Mouse (Mus musculus) erythroblast, adult 5-6 weeks (primary cell): ENCODE measurements around the gene Glis1. TPM values are rescaled to one million over a fixed set of nuclear protein-coding genes. Genes with fewer than 3 reads are reported as not detected.

Source experiments
- ATAC-seq: replicated peaks from 2 replicates; pipeline ENCODE4 v1.8.0; 2016; ENCODE audit warnings: moderate number of reproducible peaks, mild to moderate bottlenecking, moderate TSS enrichment, inconsistent platforms; ENCODE audit not compliant: poor library complexity, low FRiP score, severe bottlenecking
- total RNA-seq, 2 experiments: library from RNA; stranded (forward) in 1 of 2; stranded (reverse) in 1 of 2; fragments of 150-400 nt in 1 of 2; fragments of 200-764, 138-1000 nt in 1 of 2; gene quantifications; 2 replicates each; pipeline versions ENCODE4 v1.2.3 to v1.2.4; 2015 to 2017; ENCODE audit warnings: low replicate concordance in 2 of 2

Glis1 gene
- total RNA-seq (2015; ENCODE audit: low replicate concordance) (not detected in 2 replicates), total RNA-seq (2017; ENCODE audit: low replicate concordance) (not detected in 2 replicates)

GRCm38 (mm10) chr4:107434356-107435237 is at the start of gene Glis1:
TSS of gene Glis1 (plus strand) at chr4:107434591.
- no peak for ATAC-seq

GRCm38 (mm10) chr4:107387038-107387437 is 47.4 kb upstream of the Glis1 start:
- no peak for ATAC-seq

DNA sequence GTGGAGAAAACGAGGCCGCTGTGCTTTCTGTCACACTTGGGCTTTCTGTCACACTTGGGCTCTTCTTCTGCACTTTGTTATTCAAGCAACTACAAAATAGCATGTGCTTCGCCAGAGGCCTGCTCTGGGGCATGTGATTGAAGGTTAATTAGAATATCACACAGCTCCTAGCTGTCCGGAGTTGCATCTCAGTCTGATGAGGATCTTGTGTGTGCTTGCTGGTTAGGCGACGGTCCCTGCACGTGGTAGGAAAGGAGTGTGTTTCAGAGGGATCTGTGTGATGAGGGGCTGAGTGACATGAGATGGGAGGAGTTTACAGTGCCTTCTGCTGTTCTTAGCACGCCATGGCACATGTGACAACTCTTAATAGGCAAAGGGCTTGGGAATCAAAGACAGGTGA is 46.9 kb upstream of the Glis1 start:
- no peak for ATAC-seq

- ATAC-seq: no peak
These were observed 46.1 kb upstream of the Glis1 start for GRCm38 (mm10) chr4:107388291-107388690.

- no peak for ATAC-seq
These were observed 45.0 kb upstream of the Glis1 start for GRCm38 (mm10) chr4:107389345-107389744.

DNA sequence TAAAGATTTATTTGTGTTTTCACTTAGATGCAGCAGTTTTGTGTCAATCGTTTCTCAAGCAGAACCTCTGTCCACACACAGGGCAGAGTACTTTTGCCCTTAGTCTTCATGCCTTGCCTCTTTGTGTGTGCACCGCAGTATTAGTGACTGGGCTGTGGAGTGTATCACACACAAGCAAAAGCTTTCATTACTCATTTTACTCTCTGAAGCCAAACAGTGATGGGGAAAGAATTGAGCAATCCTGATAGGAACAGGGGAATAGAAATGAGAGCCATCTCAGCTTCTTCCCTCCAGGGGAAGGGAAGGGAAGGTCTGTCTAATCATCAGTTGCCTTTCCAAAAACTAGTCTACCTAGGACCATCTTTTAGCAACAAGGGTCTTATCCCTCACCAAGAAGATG is 40.6 kb upstream of the Glis1 start:
- ATAC-seq: no peak

DNA sequence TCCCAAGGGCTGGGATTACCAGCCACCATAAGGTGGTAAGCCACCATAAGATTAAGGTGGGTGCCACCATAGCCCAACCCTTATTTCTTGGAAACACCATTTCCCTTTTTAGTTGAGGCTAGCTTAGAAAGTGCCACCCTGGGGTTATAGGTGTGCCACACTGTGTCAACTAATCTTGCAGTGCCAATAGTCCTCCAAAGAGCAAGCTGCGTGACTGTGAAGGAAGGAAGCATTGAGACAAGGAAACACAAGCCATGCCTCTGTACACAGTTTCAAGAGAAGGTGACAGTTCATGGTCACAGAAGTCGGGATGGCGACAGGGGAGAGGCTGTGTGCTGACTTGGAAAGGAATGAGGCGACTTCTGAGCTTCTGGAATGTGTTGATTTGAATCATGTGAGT is 14.2 kb upstream of the Glis1 start:
- ATAC-seq: no peak

- no peak for ATAC-seq
These were observed 12.7 kb upstream of the Glis1 start for GRCm38 (mm10) chr4:107421711-107422110.

DNA sequence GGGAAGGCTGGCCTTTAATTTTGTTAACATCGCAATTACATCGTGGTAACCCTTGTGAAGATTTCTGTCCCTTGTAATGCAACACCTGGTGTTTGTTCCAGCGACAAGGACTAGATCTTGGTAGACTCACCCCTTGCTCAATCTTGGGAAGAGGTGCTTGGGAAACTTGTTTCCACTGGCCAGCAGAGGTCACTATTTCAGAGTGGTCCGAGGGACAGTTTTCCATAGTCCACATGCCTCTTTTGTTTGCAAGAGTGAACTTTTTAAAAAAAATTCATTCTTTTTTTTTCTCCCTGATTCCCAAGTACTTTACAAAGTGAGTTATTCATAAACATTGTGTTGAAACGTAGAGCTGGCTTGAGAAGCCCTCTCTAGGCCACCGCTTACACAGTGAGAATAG is 12.2 kb upstream of the Glis1 start:
- ATAC-seq: no peak

- ATAC-seq: no peak
These were observed 8.8 kb upstream of the Glis1 start for GRCm38 (mm10) chr4:107425616-107426015.

DNA sequence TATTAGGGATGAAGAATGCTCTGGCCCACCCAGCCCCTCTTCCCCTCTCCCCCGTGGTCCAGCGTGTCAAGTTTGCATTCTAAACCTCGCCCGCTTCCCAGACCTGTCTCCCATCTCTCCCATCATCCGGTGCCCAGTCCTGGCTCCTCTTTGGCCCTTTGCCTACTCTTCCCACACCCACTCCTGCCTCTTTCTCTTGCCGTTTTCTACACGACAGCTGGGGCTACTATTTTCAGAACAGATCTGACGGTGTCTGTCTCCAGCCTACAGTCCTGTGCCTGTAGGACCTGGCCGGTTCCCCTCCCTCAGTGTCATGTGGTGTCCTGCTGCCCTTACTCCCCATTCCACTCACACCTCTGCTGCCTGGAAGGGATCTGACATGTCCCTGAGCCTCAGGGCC is 7.8 kb upstream of the Glis1 start:
- no peak for ATAC-seq

DNA sequence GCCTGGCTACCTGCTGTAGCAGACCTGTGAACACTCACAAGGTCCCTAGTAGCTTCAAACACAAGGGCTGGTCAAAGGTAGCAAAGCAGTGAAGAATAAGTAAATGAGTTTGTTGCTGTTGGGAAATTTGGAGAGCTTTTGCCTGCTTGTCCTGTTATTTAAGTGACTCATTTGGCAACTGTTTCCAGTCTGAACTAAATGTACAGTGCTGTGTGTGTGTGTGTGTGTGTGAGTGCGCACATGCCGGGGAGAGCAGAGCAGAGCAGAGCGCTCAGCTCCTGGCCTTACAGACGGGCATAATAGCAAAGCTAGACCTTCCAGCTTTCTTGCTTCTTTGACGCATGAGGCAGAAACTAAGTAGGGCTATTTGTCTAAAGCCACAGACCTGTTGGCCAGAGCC is 1.7 kb upstream of the Glis1 start:
- ATAC-seq: no peak

- no peak for ATAC-seq
These were observed 414 bp upstream of the Glis1 start for GRCm38 (mm10) chr4:107433998-107434355.

GRCm38 (mm10) chr4:107435238-107435946 is 1.0 kb downstream of the Glis1 start:
- ATAC-seq: no peak

GRCm38 (mm10) chr4:107436476-107436875 is 2.1 kb downstream of the Glis1 start:
- ATAC-seq: no peak

- ATAC-seq: no peak
These were observed 4.3 kb downstream of the Glis1 start for GRCm38 (mm10) chr4:107438741-107439140.

- ATAC-seq: no peak
These were observed 5.9 kb downstream of the Glis1 start for GRCm38 (mm10) chr4:107440306-107440705.

DNA sequence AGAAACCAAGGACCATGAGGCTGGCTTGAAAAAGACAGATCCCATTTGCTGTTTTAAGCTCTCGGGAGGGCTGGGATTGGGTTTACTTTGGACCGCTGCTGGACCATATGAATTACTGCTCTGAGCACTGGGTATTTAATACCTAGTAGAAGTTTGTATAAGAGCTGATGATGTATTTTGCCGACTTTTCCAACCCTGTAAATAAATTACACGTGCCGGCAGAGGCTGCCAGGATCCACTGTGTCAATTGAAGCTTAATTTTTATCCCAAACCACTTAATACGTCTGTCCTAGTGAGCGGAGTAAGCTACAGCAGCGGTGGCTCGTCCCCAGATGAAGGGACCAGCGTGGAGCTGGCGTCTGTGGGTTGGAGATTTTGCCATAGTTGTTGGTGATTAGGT is 7.9 kb downstream of the Glis1 start:
- no peak for ATAC-seq

DNA sequence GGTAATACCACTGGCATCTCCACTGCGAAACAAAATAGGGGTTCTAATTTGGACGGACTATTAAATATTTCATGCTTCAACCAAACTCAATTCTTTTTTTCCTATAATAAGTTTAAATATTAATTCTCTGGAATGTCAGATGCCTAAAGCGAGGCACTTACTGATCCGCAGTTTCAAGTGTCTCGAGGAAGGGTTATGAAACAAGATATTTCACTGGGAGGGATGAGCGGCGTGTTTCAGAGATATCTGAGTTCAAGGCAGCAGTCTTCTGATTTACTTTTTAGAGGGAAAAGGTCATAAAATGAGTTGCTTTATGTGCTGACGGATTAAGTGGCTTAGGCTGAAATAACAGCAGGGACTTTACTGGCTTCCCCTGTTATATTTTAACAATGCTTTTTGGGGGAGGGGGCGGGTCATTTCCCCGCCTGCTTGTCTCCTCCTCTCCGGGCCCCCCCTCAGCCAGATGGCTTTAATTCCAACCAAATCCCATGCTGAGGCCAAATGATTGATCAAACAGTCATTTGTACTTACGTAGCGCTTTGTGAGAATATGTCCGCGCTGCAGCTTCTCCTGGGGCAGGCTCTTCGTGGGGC is 8.6 kb downstream of the Glis1 start:
- no peak for ATAC-seq

DNA sequence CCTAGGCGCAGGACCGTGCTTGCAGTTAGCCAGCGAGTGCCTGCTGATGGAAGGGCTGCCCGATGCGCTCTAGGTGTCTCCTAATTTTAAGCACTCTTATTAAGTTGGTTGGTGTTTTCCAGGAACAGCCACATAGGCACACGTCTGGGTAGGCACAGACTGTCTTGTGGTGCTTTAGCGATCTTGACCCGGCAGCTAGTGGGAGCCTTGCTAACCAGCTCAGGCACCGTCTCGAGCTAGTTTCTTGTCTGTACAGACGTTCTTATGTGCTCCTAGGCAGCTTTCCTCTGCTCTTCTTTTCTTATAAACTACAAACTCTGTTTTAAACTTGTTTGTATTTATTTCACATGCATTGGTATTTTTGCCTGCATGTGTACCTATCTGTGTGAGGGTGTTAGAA is 9.2 kb downstream of the Glis1 start:
- no peak for ATAC-seq

DNA sequence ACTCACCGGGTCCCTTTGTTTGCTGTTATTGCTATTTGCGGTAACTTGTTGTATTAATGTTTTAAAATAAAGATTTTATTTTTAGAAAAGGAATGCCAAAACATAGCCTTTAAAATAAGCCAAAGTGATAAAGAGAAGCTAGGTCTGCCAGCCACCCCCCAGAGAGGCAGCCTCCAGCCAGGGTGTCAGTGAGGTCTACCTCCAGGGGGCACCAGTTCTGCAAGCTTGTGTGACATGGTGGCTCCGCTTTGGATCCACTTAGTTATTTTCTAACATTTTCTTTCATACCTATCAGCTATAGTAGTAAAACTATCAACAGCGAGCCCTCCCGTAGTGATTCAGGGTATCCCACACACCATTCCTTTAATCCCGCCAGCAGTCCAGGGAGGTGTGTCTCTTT is 14.1 kb downstream of the Glis1 start:
- no peak for ATAC-seq
